Mouse (Mus musculus) embryonic facial prominence, embryonic 13.5 days (tissue): Measurements from ENCODE around the gene Ppp6r3. TPM values are rescaled to one million over a fixed set of nuclear protein-coding genes. Genes with fewer than 3 reads are reported as not detected.
"Not testable (repeated sequence)": the region's sequence is repeated elsewhere in the genome, so short reads cannot be mapped to it uniquely, and the experiment has no call there.

ENCODE experiments used
- ATAC-seq: fragments of 200-750 bp; cut with Nextera tagmentation; 2 replicates; pipeline ENCODE4 v1.8.0; 2017; ENCODE audit warnings: low read depth; ENCODE audit not compliant: insufficient number of reproducible peaks, insufficient read depth, low FRiP score, low TSS enrichment
- H3K27ac ChIP-seq: fragments of 300-500 bp; sonication (generic); 2 replicates; pipeline ENCODE4 v1.5.1; 2015; ENCODE audit warnings: moderate library complexity, mild to moderate bottlenecking, inconsistent platforms
- H3K27me3 ChIP-seq: fragments of 300-500 bp; sonication (generic); 2 replicates; pipeline ENCODE4 v1.6.1; 2015; ENCODE audit warnings: mild to moderate bottlenecking, inconsistent platforms
- H3K36me3 ChIP-seq: fragments of 300-500 bp; sonication (generic); 2 replicates; pipeline ENCODE4 v1.6.1; 2015; ENCODE audit warnings: mild to moderate bottlenecking, inconsistent platforms
- H3K4me1 ChIP-seq: fragments of 300-500 bp; sonication (generic); 2 replicates; pipeline ENCODE4 v1.6.1; 2015; ENCODE audit warnings: inconsistent platforms
- H3K4me2 ChIP-seq: fragments of 300-500 bp; sonication (generic); 2 replicates; pipeline ENCODE4 v1.6.1; 2015; ENCODE audit warnings: moderate library complexity, mild to moderate bottlenecking, inconsistent platforms
- H3K4me3 ChIP-seq: fragments of 300-500 bp; sonication (generic); 2 replicates; pipeline ENCODE4 v1.5.1; 2015; ENCODE audit warnings: mild to moderate bottlenecking, inconsistent platforms
- H3K9ac ChIP-seq: fragments of 300-500 bp; sonication (generic); 2 replicates; pipeline ENCODE4 v1.6.1; 2015; ENCODE audit warnings: mild to moderate bottlenecking, inconsistent platforms
- H3K9me3 ChIP-seq: fragments of 300-500 bp; sonication (generic); 2 replicates; pipeline ENCODE4 v1.6.1; 2016; ENCODE audit warnings: inconsistent platforms
- WGBS: fragments of 180-500 bp; shearing (Covaris S2); methylation state at CpG from one replicate; pipeline ENCODE4 v1.1.7; 2015; ENCODE audit warnings: mixed read lengths; 5-methylcytosine and 5-hydroxymethylcytosine counted together
- polyA plus RNA-seq: library from polyadenylated mRNA; unstranded; fragments of >200 nt; fragmentation: Nextera tagmentation; extraction: Ambion mirVana; gene quantifications from 2 replicates; pipeline ENCODE4 v1.2.1, GENCODE M21; 2015

Gene Ppp6r3
- polyA plus RNA-seq, 1 experiment from 2014 or later: 63.9 TPM

DNA sequence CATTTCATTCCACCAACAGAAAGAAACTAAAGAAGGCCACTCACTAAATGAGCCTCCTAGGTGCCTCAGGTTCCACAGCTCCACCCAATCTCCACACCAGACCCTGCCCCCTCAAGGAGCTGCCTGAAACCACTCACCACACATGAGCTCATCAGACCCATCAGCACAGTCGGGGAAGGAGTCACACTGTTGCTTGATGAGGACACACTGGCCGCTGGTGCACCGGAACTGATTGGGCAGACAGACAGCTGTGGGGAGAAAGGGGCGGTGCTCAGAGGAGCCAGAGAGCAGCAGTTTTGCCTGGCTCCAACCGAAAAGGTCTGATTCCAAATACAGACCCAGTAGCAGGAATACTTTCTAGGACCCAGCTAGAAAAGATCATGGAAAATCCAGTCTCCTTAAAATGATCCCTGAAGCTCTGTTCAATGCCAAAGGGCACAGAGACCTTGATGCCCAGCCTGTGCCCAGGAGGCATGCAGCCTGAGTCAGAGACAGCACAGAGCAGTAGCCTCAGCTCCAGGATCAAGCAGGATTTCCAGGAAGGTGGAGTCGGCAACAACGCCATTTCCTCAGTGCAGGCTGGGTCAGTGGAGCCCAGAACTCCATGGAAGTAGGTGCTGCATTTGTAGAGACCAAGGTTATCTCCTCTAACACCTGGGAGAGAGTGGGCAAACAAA, 18.0 kb upstream of the Ppp6r3 start:
- no peak for ATAC-seq
- H3K36me3 ChIP-seq: peaks cover 100% of the 10 kb centered on the region
- H3K9ac ChIP-seq: no peak overlapping the region
- no peak overlapping the region for H3K4me3 ChIP-seq
- WGBS: 88% methylated on average over 7 of the region's 7 CpGs
- no peak overlapping the region for H3K27ac ChIP-seq
- H3K4me2 ChIP-seq: no peak overlapping the region
- H3K27me3 ChIP-seq: no peaks in the 10 kb centered on the region
- H3K9me3 ChIP-seq: no peaks in the 10 kb centered on the region
- H3K4me1 ChIP-seq: no peaks in the 10 kb centered on the region

DNA sequence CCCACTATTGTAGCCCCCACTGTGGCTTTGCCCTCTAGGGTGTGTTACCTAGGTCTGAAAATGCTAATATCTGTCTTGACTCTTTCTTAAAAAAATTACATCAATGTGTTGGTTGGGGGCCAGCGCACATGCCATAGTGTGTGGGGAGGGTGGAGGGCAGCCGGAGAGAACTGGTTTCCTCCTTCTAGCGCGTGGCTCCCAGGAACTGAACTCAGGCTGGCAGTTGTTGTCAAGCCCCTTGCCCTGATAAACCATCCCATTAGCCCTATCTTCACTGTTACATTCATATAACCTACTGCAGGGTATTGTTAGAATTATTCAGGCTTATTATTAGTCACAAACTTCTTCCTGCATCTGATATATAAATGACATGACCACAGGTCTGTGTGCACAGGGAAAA, 14.4 kb upstream of the Ppp6r3 start:
- Histone ChIP-seq H3K9me3 (no peaks in the 10 kb centered on the region), H3K9ac (no peak overlapping the region), H3K27ac (no peak overlapping the region), H3K4me2 (no peak overlapping the region), H3K36me3 (peaks cover 95% of the 10 kb centered on the region), H3K4me3 (no peak overlapping the region), H3K27me3 (no peaks in the 10 kb centered on the region), H3K4me1 (no peaks in the 10 kb centered on the region)
- no peak for ATAC-seq
- 98% methylated on average over 4 of the region's 4 CpGs for WGBS

DNA sequence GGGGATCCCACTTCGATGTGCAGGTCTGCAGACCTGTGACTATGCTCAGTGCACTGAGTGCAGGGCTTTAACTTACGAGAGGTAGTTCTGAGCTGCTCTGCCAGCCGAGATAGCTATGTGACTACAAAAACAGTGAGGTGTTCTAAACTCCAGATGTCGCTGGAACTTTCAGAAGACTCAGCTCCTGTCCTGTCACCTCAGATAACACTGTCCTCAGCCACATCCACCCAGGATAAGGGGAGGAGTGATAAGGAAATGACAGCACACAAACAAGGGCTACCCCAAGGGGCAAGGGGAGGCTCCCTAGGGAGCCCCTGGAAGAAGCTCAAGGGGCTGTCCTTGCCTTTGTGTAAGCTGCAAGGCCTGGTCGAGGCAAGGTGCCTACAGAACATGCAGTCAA, 14.0 kb upstream of the Ppp6r3 start:
- no peak for ATAC-seq
- Histone ChIP-seq H3K9ac (no peak overlapping the region), H3K9me3 (no peaks in the 10 kb centered on the region), H3K4me3 (no peak overlapping the region), H3K27me3 (no peaks in the 10 kb centered on the region), H3K36me3 (peaks cover 94% of the 10 kb centered on the region), H3K27ac (no peak overlapping the region), H3K4me2 (no peak overlapping the region), H3K4me1 (no peaks in the 10 kb centered on the region)
- WGBS: 86% methylated on average over 5 of the region's 5 CpGs

DNA sequence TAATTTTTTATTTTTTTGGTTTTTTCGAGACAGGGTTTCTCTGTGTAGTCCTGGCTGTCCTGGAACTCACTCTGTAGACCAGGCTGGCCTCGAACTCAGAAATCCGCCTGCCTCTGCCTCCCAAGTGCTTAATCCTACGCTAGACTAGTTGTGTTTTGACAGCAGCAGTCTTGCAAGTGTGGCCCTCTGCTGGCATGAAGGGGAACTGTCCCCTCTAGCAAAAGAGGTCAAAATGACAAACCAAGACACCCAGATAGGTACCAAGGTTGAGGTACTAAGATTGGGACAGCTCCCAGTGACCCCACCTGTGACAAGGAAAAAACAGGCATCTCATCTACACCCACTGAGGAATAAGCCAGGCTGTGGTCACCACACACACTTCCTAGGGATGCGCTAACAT, 12.2 kb upstream of the Ppp6r3 start:
- ATAC-seq, H3K27ac ChIP-seq, H3K9ac ChIP-seq, H3K27me3 ChIP-seq, H3K9me3 ChIP-seq, H3K4me1 ChIP-seq, H3K4me2 ChIP-seq, H3K4me3 ChIP-seq: not testable (repeated sequence)
- peaks cover 94% of the 10 kb centered on the region for H3K36me3 ChIP-seq
- WGBS: 90% methylated on average over 5 of the region's 5 CpGs

DNA sequence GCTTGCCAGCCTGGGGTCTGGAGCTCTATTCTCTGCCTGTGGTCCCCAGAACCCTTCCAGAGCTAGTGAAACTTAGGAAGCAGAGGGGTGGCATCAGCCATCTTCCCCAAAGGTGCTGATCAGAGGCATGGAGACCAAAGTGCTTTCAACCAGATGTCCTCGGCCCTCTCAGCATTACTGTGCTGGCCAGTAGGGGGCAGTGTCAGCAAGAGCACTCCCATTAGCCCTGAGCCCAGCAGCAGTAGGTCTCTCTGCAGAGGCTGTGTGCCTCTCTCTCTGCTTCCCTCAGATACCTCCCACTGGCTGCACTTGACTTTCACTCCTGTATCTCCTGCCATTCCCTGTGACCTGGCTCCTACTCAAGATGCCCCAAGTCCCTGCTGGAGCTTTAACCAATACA, 11.0 kb upstream of the Ppp6r3 start:
- no peaks in the 10 kb centered on the region for H3K27me3 ChIP-seq
- ATAC-seq: no peak
- peaks cover 86% of the 10 kb centered on the region for H3K36me3 ChIP-seq
- H3K4me2 ChIP-seq: no peak overlapping the region
- H3K4me1 ChIP-seq: no peaks in the 10 kb centered on the region
- 43% methylated on average over 1 of the region's 1 CpGs for WGBS
- no peak overlapping the region for H3K27ac ChIP-seq
- no peaks in the 10 kb centered on the region for H3K9me3 ChIP-seq
- H3K4me3 ChIP-seq: no peak overlapping the region
- H3K9ac ChIP-seq: no peak overlapping the region

DNA sequence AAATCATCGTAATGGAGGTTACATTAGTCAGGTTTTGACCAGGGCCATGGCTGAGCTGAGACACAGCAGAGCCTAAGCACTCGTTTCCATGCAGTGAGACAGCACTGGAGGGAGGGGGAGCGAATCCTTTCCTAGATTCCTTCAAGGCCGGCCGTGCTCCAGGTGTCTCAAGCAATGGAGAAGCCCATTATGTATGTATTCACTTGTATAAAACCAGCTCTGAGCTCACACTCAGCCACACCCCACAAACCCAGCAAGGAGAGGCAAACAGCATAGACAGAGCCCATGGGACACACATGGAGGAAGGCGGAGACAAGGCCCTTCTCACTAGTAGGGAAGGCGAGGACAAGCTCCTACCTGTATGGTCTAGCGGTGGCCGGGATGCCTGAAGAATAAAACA, 10.5 kb upstream of the Ppp6r3 start:
- H3K4me3 ChIP-seq: no peak overlapping the region
- H3K9me3 ChIP-seq: no peaks in the 10 kb centered on the region
- H3K4me2 ChIP-seq: no peak overlapping the region
- peaks cover 81% of the 10 kb centered on the region for H3K36me3 ChIP-seq
- ATAC-seq: no peak
- 89% methylated on average over 9 of the region's 9 CpGs for WGBS
- H3K4me1 ChIP-seq: no peaks in the 10 kb centered on the region
- H3K27me3 ChIP-seq: no peaks in the 10 kb centered on the region
- H3K27ac ChIP-seq: no peak overlapping the region
- no peak overlapping the region for H3K9ac ChIP-seq

DNA sequence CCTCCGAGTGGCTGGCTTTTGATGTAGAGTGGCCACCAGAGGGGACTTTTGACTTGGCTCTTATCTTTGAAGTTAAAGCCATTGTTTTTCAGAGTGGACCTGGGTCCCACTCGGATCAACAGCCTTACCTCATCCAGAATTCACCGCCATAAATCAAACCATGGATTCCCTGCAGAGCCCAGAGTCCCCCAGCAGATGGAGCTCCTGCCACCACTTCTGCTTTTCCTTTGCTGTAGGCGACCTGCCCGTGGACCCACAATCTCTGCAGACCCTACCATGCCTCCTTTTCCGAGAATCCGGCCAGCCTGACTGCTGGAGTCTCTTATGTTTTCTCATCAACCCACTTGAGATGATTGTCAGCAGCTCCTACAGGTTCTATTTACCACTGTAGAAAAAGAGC, 5.8 kb upstream of the Ppp6r3 start:
- 20% methylated on average over 7 of the region's 7 CpGs for WGBS
- no peak overlapping the region for H3K4me3 ChIP-seq
- ATAC-seq: no peak
- peaks cover 37% of the 10 kb centered on the region for H3K36me3 ChIP-seq
- peaks cover 6% of the 10 kb centered on the region; the same call in 1 of the 2 replicates for H3K4me1 ChIP-seq
- H3K9ac ChIP-seq: no peak overlapping the region
- no peaks in the 10 kb centered on the region for H3K27me3 ChIP-seq
- H3K27ac ChIP-seq: no peak overlapping the region
- H3K4me2 ChIP-seq: no peak overlapping the region
- H3K9me3 ChIP-seq: no peaks in the 10 kb centered on the region

DNA sequence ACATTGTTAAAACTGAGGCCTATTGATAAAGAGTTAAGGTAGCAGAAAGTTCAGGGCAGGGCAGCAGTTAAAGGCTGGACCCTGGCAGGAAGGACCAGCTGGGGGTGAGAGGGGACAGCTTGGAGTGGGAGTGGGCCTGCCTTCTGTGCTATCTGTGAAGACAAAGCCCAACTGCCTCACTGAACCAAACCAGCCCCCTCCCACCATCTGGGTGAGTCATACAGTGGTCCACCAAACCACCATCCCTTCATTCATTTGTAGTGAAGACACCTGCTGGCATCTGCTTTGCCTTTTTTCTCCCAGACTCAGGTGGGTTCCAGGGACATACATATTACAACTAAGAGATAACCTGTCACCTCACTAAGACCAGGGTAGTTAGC, 2.4 kb upstream of the Ppp6r3 start:
- ATAC-seq: no peak
- Histone ChIP-seq H3K9me3 (no peaks in the 10 kb centered on the region), H3K4me1 (peaks cover 22% of the 10 kb centered on the region), H3K4me3 (no peak overlapping the region), H3K36me3 (peaks cover 6% of the 10 kb centered on the region; the same call in 1 of the 2 replicates), H3K27ac (no peak overlapping the region), H3K9ac (no peak overlapping the region), H3K27me3 (no peaks in the 10 kb centered on the region), H3K4me2 (no peak overlapping the region)

DNA sequence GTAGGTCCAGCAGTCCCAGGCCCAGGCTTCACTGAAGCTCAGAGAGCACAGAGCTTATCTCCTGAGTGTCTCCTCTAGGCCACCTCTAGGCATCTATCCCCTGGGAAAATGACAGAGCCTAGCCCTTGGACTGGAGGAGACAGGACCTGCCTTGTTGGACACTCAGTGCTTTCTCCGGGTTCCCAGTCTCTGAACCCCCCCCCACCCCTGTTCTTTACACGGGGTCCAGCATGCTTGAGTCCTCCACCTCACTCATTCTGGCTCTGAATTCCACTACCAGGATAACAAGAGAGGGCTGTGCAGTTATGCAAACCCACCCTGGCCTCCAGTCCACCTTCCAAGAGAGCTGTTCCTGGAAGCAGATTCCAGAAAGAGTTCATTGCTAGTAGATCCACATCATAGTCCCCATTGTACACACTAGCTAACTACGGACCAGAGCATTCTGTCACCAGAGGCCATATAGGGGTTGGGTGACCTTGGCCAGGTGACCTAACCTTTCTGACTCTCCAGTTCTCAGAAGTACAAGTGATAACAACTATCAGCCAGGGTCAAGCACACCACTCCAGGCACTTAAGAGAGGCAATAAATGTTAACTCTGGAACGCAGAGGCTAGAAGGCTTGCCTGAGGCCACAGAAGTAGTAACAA, 1.8 kb upstream of the Ppp6r3 start:
- H3K4me3 ChIP-seq: no peak overlapping the region
- peaks cover 22% of the 10 kb centered on the region for H3K4me1 ChIP-seq
- no peaks in the 10 kb centered on the region for H3K9me3 ChIP-seq
- H3K4me2 ChIP-seq: no peak overlapping the region
- H3K27ac ChIP-seq: no peak overlapping the region
- no peak for ATAC-seq
- H3K36me3 ChIP-seq: 0 out of 2 replicates have a peak, but pooled peaks cover under 1% of the 10 kb centered on the region
- WGBS: 87% methylated on average over 4 of the region's 4 CpGs
- no peaks in the 10 kb centered on the region for H3K27me3 ChIP-seq
- no peak overlapping the region for H3K9ac ChIP-seq

DNA sequence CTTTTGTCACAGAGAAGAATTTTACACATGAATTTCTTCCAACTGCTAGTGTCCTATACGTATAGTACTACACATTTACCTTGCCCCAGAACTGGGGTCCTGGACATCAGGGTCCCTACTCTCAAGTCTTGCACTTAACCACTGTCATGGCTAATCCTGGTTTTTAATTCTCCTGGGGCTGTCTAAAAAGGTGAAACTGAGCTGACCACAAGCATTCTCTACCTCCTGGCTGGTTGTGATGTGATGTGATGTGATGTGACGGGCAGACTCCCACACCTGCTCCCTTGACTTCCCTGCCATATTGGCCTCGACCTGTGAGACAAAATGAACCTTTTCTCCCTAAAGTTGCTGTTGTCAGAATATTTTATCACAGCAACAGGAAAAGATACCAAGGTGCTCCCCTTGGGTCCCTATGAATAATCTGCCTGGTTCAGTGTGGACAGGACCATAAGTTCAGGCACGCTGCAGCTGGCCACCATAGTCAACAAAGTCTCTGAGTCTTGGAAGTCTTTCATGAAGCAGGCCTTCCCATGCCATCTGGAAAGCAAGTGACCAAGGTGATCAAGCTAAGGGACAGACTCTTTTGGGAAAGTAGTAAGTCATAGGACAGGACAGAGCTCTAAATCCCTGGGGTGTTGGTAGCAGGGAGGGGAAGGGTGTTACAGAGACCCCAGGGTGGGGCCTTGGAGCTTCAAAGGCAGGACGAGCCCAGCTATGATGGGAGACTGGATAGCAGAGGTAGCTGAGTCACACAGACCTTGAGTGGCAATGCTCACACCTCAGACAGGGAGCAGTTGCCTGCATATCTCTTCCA, 1.1 kb upstream of the Ppp6r3 start:
- H3K4me1 ChIP-seq: peaks cover 22% of the 10 kb centered on the region
- no peaks in the 10 kb centered on the region for H3K9me3 ChIP-seq
- H3K4me3 ChIP-seq: peak overlapping the region; percentile 88
- H3K36me3 ChIP-seq: no peaks in the 10 kb centered on the region
- H3K9ac ChIP-seq: no peak overlapping the region; the same call in 1 of the 2 replicates
- 66% methylated on average over 5 of the region's 5 CpGs for WGBS
- H3K27me3 ChIP-seq: no peaks in the 10 kb centered on the region
- peak overlapping the region; percentile 33; the same call in 1 of the 2 replicates for H3K27ac ChIP-seq
- peak overlapping the region; percentile 54 for H3K4me2 ChIP-seq
- ATAC-seq: no peak

DNA sequence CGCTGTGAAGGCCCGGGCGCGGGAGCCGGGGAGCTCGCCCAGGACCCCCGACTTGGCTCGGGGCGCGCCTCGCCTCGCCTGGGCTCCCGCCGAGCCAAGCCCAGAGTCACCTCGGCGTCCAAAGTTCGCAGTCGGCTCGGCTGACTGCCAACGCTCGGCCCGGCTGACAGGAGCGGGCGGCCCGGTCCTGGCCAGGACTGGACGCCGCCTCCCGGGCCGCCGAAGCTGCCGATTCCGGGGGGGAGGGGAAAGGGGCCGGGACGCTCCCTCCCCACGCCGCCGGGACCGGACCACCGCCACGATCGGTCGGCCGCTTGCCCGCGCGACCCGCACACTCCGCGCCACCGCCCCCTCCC, 295 bp downstream of the Ppp6r3 start:
- Histone ChIP-seq H3K27me3 (no peaks in the 10 kb centered on the region), H3K4me3 (peak overlapping the region; percentile 88), H3K36me3 (no peaks in the 10 kb centered on the region), H3K4me1 (peaks cover 22% of the 10 kb centered on the region), H3K27ac (peak overlapping the region; percentile 95), H3K4me2 (peak overlapping the region; percentile 86), H3K9me3 (no peaks in the 10 kb centered on the region), H3K9ac (peak overlapping the region; percentile 90)
- WGBS: under 1% methylated on average over 34 of the region's 50 CpGs
- 0 out of 2 replicates have a peak, but pooled peaks have one; percentile 2 for ATAC-seq
